Mouse (Mus musculus) brown adipose tissue, adult 24 weeks (tissue): ENCODE measurements around the gene Eml5. TPM values are rescaled to one million over a fixed set of nuclear protein-coding genes. Genes with fewer than 3 reads are reported as not detected.

Source experiments
- H3K27ac ChIP-seq: fragments of 200-500 bp; replicated peaks from 2 replicates; pipeline ENCODE4 v1.5.1; 2012; ENCODE audit warnings: low read depth, mild to moderate bottlenecking, low read length
- H3K4me1 ChIP-seq: fragments of 200-500 bp; 2 replicates; pipeline ENCODE4 v1.6.1; 2012; ENCODE audit warnings: low read length, mixed read lengths; ENCODE audit not compliant: control insufficient read depth, insufficient read depth, insufficient read length
- H3K4me3 ChIP-seq: fragments of 200-500 bp; 2 replicates; pipeline ENCODE4 v1.5.1; 2012; ENCODE audit warnings: low read depth, mild to moderate bottlenecking, low read length, moderate library complexity; ENCODE audit not compliant: insufficient read depth
- polyA plus RNA-seq: library from polyadenylated mRNA; stranded (reverse); fragments of >200 nt; gene quantifications from 2 replicates; pipeline ENCODE4 v1.2.4, GENCODE M21; 2012; ENCODE audit not compliant: missing spikeins, insufficient read depth, insufficient read length

The Eml5 gene
- polyA plus RNA-seq: 5.5 and 9.0 TPM in 2 replicates

- peak within 1 kb of the TSS; percentile 30; the same call in 1 of the 2 replicates for H3K27ac ChIP-seq
- H3K4me1 ChIP-seq: no peaks in the 10 kb centered on the region
Measured at GRCm38 (mm10) chr12:98900881-98901801, at the start of gene Eml5. TSS of gene Eml5 (minus strand) at chr12:98901484.

GRCm38 (mm10) chr12:98932856-98933255, 31.6 kb upstream of the Eml5 start:
- Histone ChIP-seq H3K4me3 (no peak overlapping the region), H3K4me1 (peaks cover 5% of the 10 kb centered on the region; the same call in 1 of the 2 replicates), H3K27ac (no peak overlapping the region)

More at GRCm38 (mm10) chr12:98900881-98901801, at the start of gene Eml5:
- peak within 1 kb of the TSS; percentile 78 for H3K4me3 ChIP-seq

GRCm38 (mm10) chr12:98932441-98932840, 31.2 kb upstream of the Eml5 start:
- Histone ChIP-seq H3K4me3 (no peak overlapping the region), H3K27ac (no peak overlapping the region), H3K4me1 (peaks cover 5% of the 10 kb centered on the region; the same call in 1 of the 2 replicates)

- H3K4me1 ChIP-seq: peaks cover 5% of the 10 kb centered on the region; the same call in 1 of the 2 replicates
- no peak overlapping the region for H3K27ac ChIP-seq
- H3K4me3 ChIP-seq: no peak overlapping the region
Measured at GRCm38 (mm10) chr12:98931174-98931573, 29.9 kb upstream of the Eml5 start.

GRCm38 (mm10) chr12:98920194-98920991, 19.1 kb upstream of the Eml5 start, which contains the start of gene Ttc8:
TSS of gene Ttc8 (plus strand) at chr12:98920574.
- H3K27ac ChIP-seq: peak within 1 kb of the TSS; percentile 75
- H3K4me3 ChIP-seq: peak within 1 kb of the TSS; percentile 74
- H3K4me1 ChIP-seq: no peaks in the 10 kb centered on the region

- Histone ChIP-seq H3K27ac (no peak overlapping the region), H3K4me1 (no peaks in the 10 kb centered on the region), H3K4me3 (no peak overlapping the region)
Measured at GRCm38 (mm10) chr12:98910096-98910495, 8.8 kb upstream of the Eml5 start.

- no peak overlapping the region for H3K4me3 ChIP-seq
- H3K27ac ChIP-seq: no peak overlapping the region
- H3K4me1 ChIP-seq: no peaks in the 10 kb centered on the region
Measured at GRCm38 (mm10) chr12:98905466-98905865, 4.2 kb upstream of the Eml5 start.

- Histone ChIP-seq H3K27ac (no peak overlapping the region), H3K4me3 (peak overlapping the region; percentile 78), H3K4me1 (no peaks in the 10 kb centered on the region)
Measured at GRCm38 (mm10) chr12:98900341-98900880, 873 bp downstream of the Eml5 start.

- H3K27ac ChIP-seq: no peak overlapping the region
- H3K4me3 ChIP-seq: no peak overlapping the region
- H3K4me1 ChIP-seq: no peaks in the 10 kb centered on the region
Measured at GRCm38 (mm10) chr12:98899676-98900075, 1.6 kb downstream of the Eml5 start.

- Histone ChIP-seq H3K4me3 (no peak overlapping the region), H3K27ac (no peak overlapping the region), H3K4me1 (no peaks in the 10 kb centered on the region)
Measured at GRCm38 (mm10) chr12:98896761-98897160, 4.5 kb downstream of the Eml5 start.

GRCm38 (mm10) chr12:98884515-98884914, 16.8 kb downstream of the Eml5 start:
- H3K4me1 ChIP-seq: no peaks in the 10 kb centered on the region
- no peak overlapping the region for H3K27ac ChIP-seq
- no peak overlapping the region for H3K4me3 ChIP-seq

GRCm38 (mm10) chr12:98881796-98882195, 19.5 kb downstream of the Eml5 start:
- Histone ChIP-seq H3K27ac (no peak overlapping the region), H3K4me3 (no peak overlapping the region)

GRCm38 (mm10) chr12:98878693-98879092, 22.6 kb downstream of the Eml5 start:
- Histone ChIP-seq H3K4me1 (no peaks in the 10 kb centered on the region), H3K27ac (no peak overlapping the region), H3K4me3 (no peak overlapping the region)

More at GRCm38 (mm10) chr12:98881796-98882195, 19.5 kb downstream of the Eml5 start:
- no peaks in the 10 kb centered on the region for H3K4me1 ChIP-seq

GRCm38 (mm10) chr12:98875216-98875615, 26.1 kb downstream of the Eml5 start:
- no peak overlapping the region for H3K27ac ChIP-seq
- H3K4me1 ChIP-seq: no peaks in the 10 kb centered on the region
- no peak overlapping the region for H3K4me3 ChIP-seq

GRCm38 (mm10) chr12:98872836-98873235, 28.4 kb downstream of the Eml5 start:
- Histone ChIP-seq H3K4me1 (no peaks in the 10 kb centered on the region), H3K27ac (no peak overlapping the region), H3K4me3 (no peak overlapping the region)
